Mouse (Mus musculus) embryonic fibroblast, embryonic 13.5 days (primary cell): ENCODE results near the gene 2310050C09Rik. TPM values are rescaled to one million over a fixed set of nuclear protein-coding genes. Genes with fewer than 3 reads are reported as not detected.

Source experiments
- H3K27ac ChIP-seq: 2 replicates; pipeline ENCODE4 v1.5.1; 2012; ENCODE audit warnings: low read length, control low read depth, inconsistent platforms; ENCODE audit not compliant: insufficient read depth
- H3K4me1 ChIP-seq: 2 replicates; pipeline ENCODE4 v1.6.1; 2011; ENCODE audit warnings: low read length; ENCODE audit not compliant: control insufficient read depth, insufficient read depth
- H3K4me3 ChIP-seq: 2 replicates; pipeline ENCODE4 v1.5.1; 2011; ENCODE audit warnings: mild to moderate bottlenecking, control low read depth, low read length; ENCODE audit not compliant: insufficient read depth
- CTCF ChIP-seq: IDR thresholded peaks from 2 replicates; pipeline ENCODE4 v1.5.1; 2011; ENCODE audit warnings: mild to moderate bottlenecking, control low read depth, low read length, moderate library complexity, borderline replicate concordance; ENCODE audit not compliant: insufficient read depth
- POLR2A ChIP-seq: IDR thresholded peaks from 2 replicates; pipeline ENCODE4 v1.6.1; 2011; ENCODE audit warnings: low read depth, mild to moderate bottlenecking, control low read depth, low read length, moderate library complexity
- polyA plus RNA-seq: library from polyadenylated mRNA; stranded (reverse); fragments of >200 nt; gene quantifications from 2 replicates; pipeline ENCODE4 v1.2.4, GENCODE M21; 2011; ENCODE audit warnings: low read depth; ENCODE audit not compliant: missing spikeins, insufficient read length

2310050C09Rik gene
- polyA plus RNA-seq = not detected in 2 replicates

DNA sequence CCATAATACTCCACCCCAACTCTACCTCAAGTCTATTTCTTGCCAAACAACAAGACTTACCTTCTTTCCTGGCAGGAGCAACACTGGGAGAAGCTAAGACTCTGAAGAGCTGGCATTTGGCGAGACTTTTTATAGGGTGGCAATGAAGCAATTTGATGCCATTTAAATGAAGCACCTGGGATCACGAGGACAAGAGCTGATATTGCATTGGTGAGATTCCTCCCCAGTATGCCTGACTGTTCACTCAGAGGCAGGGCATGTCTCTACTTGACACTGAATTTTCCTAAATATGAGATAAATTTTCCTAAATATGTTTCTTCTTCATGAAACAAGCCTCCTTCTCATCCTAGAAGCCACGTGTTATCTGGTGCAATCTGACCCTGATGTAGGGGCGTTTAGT, at the start of gene 2310050C09Rik:
2310050C09Rik (minus strand) TSS at position 101 of the 400 bp plus-strand sequence.
- Histone ChIP-seq H3K4me3 (no peak within 1 kb of the TSS), H3K4me1 (no peaks in the 10 kb centered on the region), H3K27ac (no peak within 1 kb of the TSS)
- TF ChIP-seq CTCF (no peak), POLR2A (no peak)

DNA sequence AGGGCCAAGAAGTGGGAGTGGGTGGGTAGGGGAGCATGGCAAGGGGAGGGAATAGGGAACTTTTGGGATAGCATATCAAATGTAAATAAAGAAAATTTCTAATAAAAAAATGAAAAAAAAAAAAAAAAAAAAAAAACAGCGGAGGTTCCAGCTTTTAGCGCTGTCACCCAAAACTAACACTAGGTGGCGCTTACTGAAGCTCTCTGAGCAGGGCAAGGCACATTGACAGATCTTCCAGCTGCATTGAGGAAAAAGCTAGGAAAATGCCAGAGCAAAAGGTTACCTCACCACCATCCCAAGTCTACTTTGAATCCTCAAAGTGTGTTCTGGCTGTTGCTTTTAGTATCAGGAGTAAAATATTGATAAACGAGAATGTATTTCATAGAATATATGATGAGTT, 37.6 kb upstream of the 2310050C09Rik start:
- TF ChIP-seq POLR2A (no peak), CTCF (peak; percentile 61; the same call in 1 of the 2 replicates)
- H3K4me3 ChIP-seq = no peak overlapping the region
- H3K27ac ChIP-seq = no peak overlapping the region
- no peaks in the 10 kb centered on the region for H3K4me1 ChIP-seq

DNA sequence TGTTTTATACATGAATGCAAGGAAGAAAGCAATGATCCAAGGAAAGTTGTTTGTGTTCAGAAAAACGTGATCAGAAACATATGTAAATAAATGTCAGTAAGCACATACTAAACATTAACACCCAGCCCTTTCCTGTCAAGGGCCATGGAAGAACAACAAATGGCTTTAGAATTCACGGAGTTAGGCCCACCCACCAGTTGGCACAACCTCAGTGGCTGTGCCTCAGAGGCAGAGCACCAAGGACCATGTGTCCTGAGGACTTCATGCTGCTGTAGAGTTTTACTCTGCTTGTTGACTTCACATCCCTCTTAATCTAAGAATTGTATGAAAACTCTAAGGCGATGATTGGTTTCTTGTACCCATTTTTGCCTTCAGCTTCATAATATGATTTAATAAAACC, 35.2 kb upstream of the 2310050C09Rik start:
- TF ChIP-seq POLR2A = no peak
- TF ChIP-seq CTCF = no peak
- H3K4me3 ChIP-seq = no peak overlapping the region
- no peak overlapping the region for H3K27ac ChIP-seq
- H3K4me1 ChIP-seq = no peaks in the 10 kb centered on the region

DNA sequence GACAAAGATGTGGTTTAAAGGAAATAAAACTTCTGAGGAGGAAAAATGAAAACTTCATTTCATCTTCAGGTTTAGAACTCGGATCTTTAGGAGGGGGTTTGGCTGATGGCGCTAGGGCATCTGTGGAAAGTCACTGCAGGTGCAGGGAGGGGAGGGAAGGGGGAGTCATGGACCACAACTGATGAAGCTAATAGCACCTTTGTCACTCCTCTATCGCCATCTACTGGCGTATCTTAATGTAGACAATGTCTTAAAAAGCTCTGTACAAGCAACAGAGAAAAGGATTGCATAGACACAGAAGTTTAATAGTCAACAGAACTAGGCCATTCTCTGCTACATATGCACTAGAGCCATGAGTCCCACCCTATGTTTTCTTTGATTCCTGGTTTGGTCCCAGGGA, 33.6 kb upstream of the 2310050C09Rik start:
- Histone ChIP-seq H3K27ac (no peak overlapping the region), H3K4me1 (no peaks in the 10 kb centered on the region), H3K4me3 (no peak overlapping the region)
- TF ChIP-seq POLR2A (no peak), CTCF (no peak)

DNA sequence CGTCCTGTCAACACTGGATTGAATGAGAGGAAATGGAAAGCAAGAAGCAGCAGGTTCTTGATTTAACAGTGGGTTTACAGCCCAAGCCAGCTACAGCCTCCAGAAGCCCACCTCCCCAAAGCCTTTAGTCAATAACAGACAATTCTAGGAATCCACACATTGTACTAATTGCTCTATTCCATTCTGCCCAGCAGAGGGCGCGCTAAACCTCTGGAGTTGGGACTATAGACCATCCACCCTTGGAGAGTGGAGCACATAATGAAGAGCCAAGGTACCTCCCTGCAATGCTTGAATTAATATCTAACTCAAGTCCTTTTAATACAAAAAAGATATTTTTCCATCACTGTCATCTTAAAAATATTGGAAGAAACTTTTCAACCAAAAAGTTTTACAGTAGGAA, 33.0 kb upstream of the 2310050C09Rik start:
- TF ChIP-seq CTCF = no peak
- Histone ChIP-seq H3K27ac (no peak overlapping the region), H3K4me1 (no peaks in the 10 kb centered on the region), H3K4me3 (no peak overlapping the region)

DNA sequence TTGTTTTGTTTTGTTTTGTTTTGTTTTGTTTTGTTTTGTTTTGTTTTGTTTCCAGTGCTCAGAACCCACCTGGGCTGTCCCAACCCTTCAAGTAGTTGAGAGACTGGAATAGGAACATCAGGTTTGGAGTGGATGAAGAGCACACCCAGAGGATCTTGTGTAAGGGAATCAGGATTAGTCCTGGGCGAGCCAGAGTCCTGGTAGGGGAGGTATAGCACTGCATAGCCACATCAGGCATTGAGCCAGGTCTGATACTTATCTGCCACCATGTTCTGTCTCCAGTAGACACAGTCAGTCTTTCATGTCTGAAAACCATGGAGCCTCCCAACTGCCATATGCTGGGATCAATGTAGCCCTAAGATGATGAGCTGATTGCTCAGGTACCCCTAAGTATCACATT, 24.5 kb upstream of the 2310050C09Rik start:
- H3K27ac ChIP-seq = no peak overlapping the region
- H3K4me1 ChIP-seq = no peaks in the 10 kb centered on the region
- no peak for TF ChIP-seq POLR2A
- TF ChIP-seq CTCF = no peak
- no peak overlapping the region for H3K4me3 ChIP-seq

DNA sequence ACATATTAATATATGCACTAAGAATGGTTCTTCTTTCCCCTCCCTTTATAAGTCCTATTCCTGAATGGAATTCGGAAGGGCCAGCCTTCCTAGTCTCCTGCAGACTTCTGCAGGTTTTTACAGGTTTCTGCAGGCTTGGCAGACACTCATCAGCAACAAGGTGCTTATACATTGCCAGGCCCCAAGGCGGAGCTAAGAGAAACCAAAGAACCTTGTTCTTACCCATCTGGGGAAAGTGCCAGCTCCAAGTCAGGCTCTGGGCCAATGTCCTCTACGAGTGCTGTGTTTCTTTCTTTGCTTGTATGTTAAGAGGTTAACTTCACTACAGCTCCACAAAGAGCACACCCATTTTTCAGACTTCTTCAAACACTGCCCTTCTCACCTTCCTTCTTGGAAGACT, 24.0 kb upstream of the 2310050C09Rik start:
- TF ChIP-seq POLR2A = no peak
- no peak for TF ChIP-seq CTCF
- Histone ChIP-seq H3K4me3 (no peak overlapping the region), H3K4me1 (no peaks in the 10 kb centered on the region), H3K27ac (no peak overlapping the region)

DNA sequence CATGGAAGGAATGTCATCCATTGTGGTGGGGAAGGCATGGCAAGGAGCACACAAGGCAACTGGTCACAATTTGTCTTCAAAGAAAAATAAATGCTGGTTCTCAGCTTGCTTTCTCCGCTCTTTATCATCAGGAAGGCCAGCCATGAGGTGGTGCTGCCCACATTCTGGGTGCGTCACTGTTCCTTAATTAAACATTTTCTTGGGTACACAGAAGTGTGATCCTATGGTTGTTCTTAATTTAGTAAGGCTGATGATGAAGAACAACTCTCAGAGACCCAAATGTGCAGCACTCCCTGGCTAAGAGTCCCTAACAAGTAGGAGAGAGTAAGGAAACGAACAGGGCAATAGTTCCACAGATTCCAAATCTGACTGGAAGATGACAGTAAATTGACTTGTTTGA, 4.2 kb upstream of the 2310050C09Rik start:
- TF ChIP-seq POLR2A (no peak), CTCF (no peak)
- H3K4me3 ChIP-seq = no peak overlapping the region
- no peak overlapping the region for H3K27ac ChIP-seq
- no peaks in the 10 kb centered on the region for H3K4me1 ChIP-seq

DNA sequence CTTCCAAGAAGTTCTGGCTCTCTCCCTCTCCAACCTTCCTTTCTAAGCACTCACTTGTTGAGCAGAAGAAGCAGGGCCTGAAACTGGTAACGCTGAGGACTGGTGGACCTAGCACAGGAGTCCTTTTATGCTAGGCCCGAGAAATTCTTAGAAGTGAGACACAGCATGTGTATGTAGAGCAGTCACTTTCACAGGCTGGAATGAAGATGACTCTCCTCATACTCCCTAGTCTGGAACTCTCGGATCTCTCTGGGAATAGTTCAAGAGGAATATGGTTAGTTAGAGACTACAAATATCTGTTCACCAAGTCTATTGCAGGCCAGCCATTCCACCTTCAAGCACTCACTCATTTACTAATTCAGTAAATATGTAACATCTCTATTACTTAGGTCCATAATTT, 18.8 kb downstream of the 2310050C09Rik start, which contains the start of gene Lce1l:
Lce1l (minus strand) TSS at position 101 of the 400 bp plus-strand sequence.
- Histone ChIP-seq H3K4me3 (no peak within 1 kb of the TSS), H3K4me1 (no peaks in the 10 kb centered on the region), H3K27ac (no peak within 1 kb of the TSS)
- TF ChIP-seq CTCF (no peak), POLR2A (no peak)

DNA sequence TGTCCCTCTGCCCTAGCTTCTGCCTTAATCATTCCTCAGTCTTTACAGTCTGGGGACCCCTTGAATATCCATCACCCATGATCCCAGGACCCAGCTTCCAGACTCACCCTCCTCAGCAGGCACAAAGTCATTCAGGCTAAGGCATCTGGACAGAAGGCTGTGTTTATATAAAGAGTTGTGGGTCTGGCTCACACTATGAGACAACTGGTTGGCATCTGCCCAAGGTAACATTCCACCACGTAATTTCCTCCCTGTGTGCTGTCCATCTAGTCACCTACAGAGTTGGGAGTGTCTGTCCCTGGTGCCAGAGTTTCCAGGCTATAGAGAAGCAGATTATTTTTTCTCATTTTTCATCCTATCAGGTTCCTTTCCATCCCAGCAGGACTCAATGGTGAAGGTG, 42.9 kb downstream of the 2310050C09Rik start, which contains the start of gene Kprp:
Kprp (minus strand) TSS at position 140 of the 400 bp plus-strand sequence.
- TF ChIP-seq POLR2A (no peak), CTCF (no peak)
- Histone ChIP-seq H3K4me3 (no peak within 1 kb of the TSS), H3K27ac (no peak within 1 kb of the TSS), H3K4me1 (no peaks in the 10 kb centered on the region)

DNA sequence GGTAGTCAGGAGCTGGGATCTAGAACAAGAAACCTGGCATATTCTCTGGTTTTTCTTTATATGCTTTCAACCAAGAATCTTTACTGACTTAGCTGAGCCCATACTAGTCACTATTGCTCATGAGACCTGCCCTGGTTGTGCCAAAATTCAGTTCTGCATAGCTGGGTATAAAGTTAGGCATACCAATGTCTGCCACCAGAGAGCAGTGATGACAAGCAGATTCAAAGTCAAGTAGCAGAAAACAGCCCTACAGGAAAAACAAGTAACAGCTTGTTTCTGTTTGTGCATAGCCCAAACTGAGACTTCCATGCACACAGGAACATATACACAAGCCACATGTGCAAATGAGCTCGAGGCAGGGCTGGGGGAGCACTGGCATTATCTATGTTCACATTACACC, 44.2 kb downstream of the 2310050C09Rik start:
- Histone ChIP-seq H3K27ac (no peak overlapping the region), H3K4me3 (no peak overlapping the region), H3K4me1 (no peaks in the 10 kb centered on the region)
- TF ChIP-seq POLR2A (no peak), CTCF (no peak)

Other genes with a start within 250 kb of the 2310050C09Rik start
- not detected in 2 replicates for gene Lce6a, start 248.6 kb downstream of the 2310050C09Rik start, polyA plus RNA-seq
- not detected in 2 replicates for gene Lce1a1, start 221.9 kb downstream of the 2310050C09Rik start, polyA plus RNA-seq
- not detected in 2 replicates for gene Lce1b, start 213.3 kb downstream of the 2310050C09Rik start, polyA plus RNA-seq
- not detected in 2 replicates for gene Lce1a2, start 199.9 kb downstream of the 2310050C09Rik start, polyA plus RNA-seq
- not detected in 2 replicates for gene Lce1c, start 191.0 kb downstream of the 2310050C09Rik start, polyA plus RNA-seq
- not detected in 2 replicates for gene Lce1d, start 183.0 kb downstream of the 2310050C09Rik start, polyA plus RNA-seq
- not detected in 2 replicates for gene Lce1e, start 161.1 kb downstream of the 2310050C09Rik start, polyA plus RNA-seq
- not detected in 2 replicates for gene Lce1f, start 149.9 kb downstream of the 2310050C09Rik start, polyA plus RNA-seq
- not detected in 2 replicates for gene Gm38119, start 131.1 kb downstream of the 2310050C09Rik start, polyA plus RNA-seq
- gene Lce1g, start 117.9 kb downstream of the 2310050C09Rik start, polyA plus RNA-seq = not detected in 2 replicates
- gene Lce1h, start 105.2 kb downstream of the 2310050C09Rik start, polyA plus RNA-seq = not detected in 2 replicates
- not detected in 2 replicates for gene Lce1i, start 91.3 kb downstream of the 2310050C09Rik start, polyA plus RNA-seq
- not detected in 2 replicates for gene Lce1j, start 79.7 kb downstream of the 2310050C09Rik start, polyA plus RNA-seq
- gene Lce1k, start 62.3 kb downstream of the 2310050C09Rik start, polyA plus RNA-seq = not detected in 2 replicates
- not detected in 2 replicates for gene Kprp, start 43.0 kb downstream of the 2310050C09Rik start, polyA plus RNA-seq
- not detected in 2 replicates for gene Lce1l, start 18.9 kb downstream of the 2310050C09Rik start, polyA plus RNA-seq
- gene Lce3a, start 56.0 kb upstream of the 2310050C09Rik start, polyA plus RNA-seq = not detected in 2 replicates
- not detected in 2 replicates for gene Lce3b, start 62.8 kb upstream of the 2310050C09Rik start, polyA plus RNA-seq
- not detected in 2 replicates for gene Lce3c, start 74.3 kb upstream of the 2310050C09Rik start, polyA plus RNA-seq
- gene Lce3d, start 87.2 kb upstream of the 2310050C09Rik start, polyA plus RNA-seq = not detected in 2 replicates
- gene Lce3e, start 96.8 kb upstream of the 2310050C09Rik start, polyA plus RNA-seq = not detected in 2 replicates
- not detected in 2 replicates for gene Lce3f, start 122.0 kb upstream of the 2310050C09Rik start, polyA plus RNA-seq
- gene Crct1, start 145.5 kb upstream of the 2310050C09Rik start, polyA plus RNA-seq = 0.74 and 1.4 TPM in 2 replicates
- not detected in 2 replicates for gene Lce1m, start 148.8 kb upstream of the 2310050C09Rik start, polyA plus RNA-seq
- not detected in 2 replicates for gene Gm4858, start 198.6 kb upstream of the 2310050C09Rik start, polyA plus RNA-seq